Mouse (Mus musculus) stomach, embryonic 14.5 days (tissue): ENCODE measurements around the gene Myl12a. TPM values are rescaled to one million over a fixed set of nuclear protein-coding genes. Genes with fewer than 3 reads are reported as not detected.
"Not testable (repeated sequence)": the region's sequence is repeated elsewhere in the genome, so short reads cannot be mapped to it uniquely, and the experiment has no call there.

ENCODE experiments used
- ATAC-seq: fragments of 200-750 bp; cut with Nextera tagmentation; 2 replicates; pipeline ENCODE4 v1.8.0; 2017; ENCODE audit warnings: low read depth, moderate TSS enrichment; ENCODE audit not compliant: insufficient number of reproducible peaks, insufficient read depth, low FRiP score
- H3K27ac ChIP-seq: fragments of 300-500 bp; sonication (generic); 2 replicates; pipeline ENCODE4 v1.5.1; 2014; ENCODE audit warnings: mild to moderate bottlenecking, low read length, moderate library complexity, mixed read lengths
- H3K27me3 ChIP-seq: fragments of 300-500 bp; sonication (generic); 2 replicates; pipeline ENCODE4 v1.6.1; 2014; ENCODE audit warnings: low read length, control low read depth, mixed read lengths; ENCODE audit not compliant: control insufficient read depth, insufficient read depth
- H3K36me3 ChIP-seq: fragments of 300-500 bp; sonication (generic); 2 replicates; pipeline ENCODE4 v1.6.1; 2014; ENCODE audit warnings: mild to moderate bottlenecking, control low read depth, low read length, moderate library complexity, mixed read lengths; ENCODE audit not compliant: control insufficient read depth, insufficient read depth
- H3K4me1 ChIP-seq: fragments of 300-500 bp; sonication (generic); 2 replicates; pipeline ENCODE4 v1.6.1; 2014; ENCODE audit warnings: low read length, control low read depth, mixed read lengths; ENCODE audit not compliant: control insufficient read depth, insufficient read depth
- H3K4me2 ChIP-seq: fragments of 300-500 bp; sonication (generic); replicated peaks from 2 replicates; pipeline ENCODE4 v1.6.1; 2014; ENCODE audit warnings: low read depth, low read length, control low read depth
- H3K4me3 ChIP-seq: fragments of 300-500 bp; sonication (generic); 2 replicates; pipeline ENCODE4 v1.5.1; 2014; ENCODE audit warnings: low read depth, low read length, control low read depth
- H3K9ac ChIP-seq: fragments of 300-500 bp; sonication (generic); replicated peaks from 2 replicates; pipeline ENCODE4 v1.6.1; 2014; ENCODE audit warnings: low read depth, mild to moderate bottlenecking, control low read depth, low read length, moderate library complexity, mixed read lengths
- H3K9me3 ChIP-seq: fragments of 300-500 bp; sonication (generic); 2 replicates; pipeline ENCODE4 v1.6.1; 2016; ENCODE audit warnings: low read depth, low read length, control low read depth; ENCODE audit not compliant: control insufficient read depth
- WGBS: fragments of 180-500 bp; shearing (Covaris S2); extraction: QIAGEN DNeasy Blood & Tissue Kit; methylation state at CpG from one replicate; pipeline ENCODE4 v1.1.7; 2014; 5-methylcytosine and 5-hydroxymethylcytosine counted together
- polyA plus RNA-seq: library from polyadenylated mRNA; unstranded; fragments of >200 nt; fragmentation: Nextera tagmentation; extraction: Ambion mirVana; gene quantifications from 2 replicates; pipeline ENCODE4 v1.2.1, GENCODE M21; 2014

Myl12a gene
- polyA plus RNA-seq, 1 experiment from 2014 or later = 569 TPM

DNA sequence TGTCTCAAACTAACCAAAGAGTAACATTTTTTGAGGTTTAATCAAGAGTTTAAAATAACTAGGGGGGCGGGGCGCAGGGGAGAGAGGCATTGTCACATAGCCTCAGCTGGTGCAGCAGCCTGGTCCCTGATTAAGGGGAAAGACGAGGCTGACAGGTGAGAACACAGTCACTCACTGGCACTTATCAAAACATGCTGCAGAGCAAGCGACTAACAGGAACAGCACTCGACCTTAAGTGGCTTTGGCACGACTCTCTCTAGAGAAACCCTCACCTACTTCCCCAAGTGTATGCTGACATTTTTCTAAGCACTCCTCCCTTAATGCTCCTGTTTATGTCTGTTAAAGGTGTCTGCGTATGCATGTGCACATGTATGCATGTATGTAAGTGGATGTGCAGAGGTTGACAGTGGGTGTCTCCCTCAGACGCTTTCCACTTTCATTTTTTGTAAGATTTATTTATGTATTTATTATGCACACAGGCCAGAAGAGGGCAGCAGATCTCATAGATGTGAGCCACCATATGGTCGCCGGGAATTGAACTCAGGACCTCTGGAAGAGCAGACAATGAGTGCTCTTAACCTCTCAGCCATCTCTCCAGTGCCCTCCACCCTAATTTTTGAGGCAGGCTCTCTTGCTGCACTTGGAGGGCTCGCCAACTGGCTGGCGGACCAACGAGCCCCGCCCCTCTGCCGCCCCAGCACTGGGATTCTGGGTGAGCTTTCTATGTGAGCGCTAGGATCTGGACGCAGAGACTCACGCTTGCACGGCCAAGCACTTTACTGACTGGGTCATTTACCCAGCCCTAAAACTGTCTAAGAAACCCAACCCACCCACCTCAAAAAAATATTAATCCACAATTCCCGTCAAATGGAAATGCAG, 23.1 kb downstream of the Myl12a start:
- no peak overlapping the region for H3K27ac ChIP-seq
- ATAC-seq = no peak
- no peaks in the 10 kb centered on the region for H3K9me3 ChIP-seq
- H3K27me3 ChIP-seq = no peaks in the 10 kb centered on the region
- no peak overlapping the region for H3K4me3 ChIP-seq
- WGBS = 83% methylated on average over 20 of the region's 20 CpGs
- no peaks in the 10 kb centered on the region for H3K4me1 ChIP-seq
- no peak overlapping the region for H3K9ac ChIP-seq
- H3K4me2 ChIP-seq = no peak overlapping the region
- peaks cover 25% of the 10 kb centered on the region for H3K36me3 ChIP-seq

DNA sequence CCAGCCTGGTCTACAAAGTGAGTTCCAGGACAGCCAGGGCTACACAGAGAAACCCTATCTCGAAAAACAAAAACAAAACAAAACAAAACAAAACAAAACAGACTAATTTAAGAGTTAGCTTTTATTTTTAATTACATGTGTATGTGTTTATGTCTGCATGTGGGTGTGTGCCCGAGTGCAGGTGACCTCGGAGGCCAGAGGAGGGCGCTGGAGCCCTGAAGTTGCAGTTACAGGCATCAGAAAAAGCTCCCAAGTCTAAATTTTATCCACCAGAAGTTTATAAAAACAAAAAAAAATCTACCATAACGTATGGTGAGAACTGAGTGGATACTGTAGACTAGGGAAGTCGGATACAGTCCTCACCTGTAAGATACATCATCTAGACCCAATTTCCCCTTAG, 24.9 kb downstream of the Myl12a start:
- Histone ChIP-seq H3K36me3 (peaks cover 30% of the 10 kb centered on the region), H3K27ac (no peak overlapping the region), H3K4me2 (no peak overlapping the region), H3K4me1 (no peaks in the 10 kb centered on the region), H3K9ac (no peak overlapping the region), H3K4me3 (no peak overlapping the region), H3K9me3 (no peaks in the 10 kb centered on the region), H3K27me3 (no peaks in the 10 kb centered on the region)
- no peak for ATAC-seq
- WGBS = 87% methylated on average over 6 of the region's 6 CpGs

DNA sequence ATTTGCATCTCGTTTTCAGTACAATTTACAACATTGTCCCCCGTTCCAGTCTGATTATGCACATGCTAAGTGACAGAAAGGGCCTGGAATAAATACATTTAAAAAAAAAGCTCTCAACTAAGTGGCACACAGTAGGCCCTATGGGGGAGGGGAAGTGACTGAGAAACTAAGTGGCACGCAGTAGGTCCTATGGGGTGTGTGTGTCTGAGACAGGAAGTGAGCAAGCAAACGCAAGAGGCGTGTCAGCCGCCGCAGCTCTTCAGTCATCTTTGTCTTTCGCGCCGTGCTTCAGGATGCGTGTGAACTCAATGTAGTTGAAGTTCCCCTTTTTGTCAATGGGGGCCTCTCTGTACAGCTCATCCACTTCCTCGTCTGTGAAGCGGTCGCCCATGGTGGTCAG, 28.6 kb downstream of the Myl12a start:
- not testable (repeated sequence) for H3K27me3 ChIP-seq, H3K9ac ChIP-seq, H3K9me3 ChIP-seq, H3K4me1 ChIP-seq, H3K4me3 ChIP-seq, H3K4me2 ChIP-seq, H3K27ac ChIP-seq, ATAC-seq
- peaks cover 18% of the 10 kb centered on the region for H3K36me3 ChIP-seq
- WGBS = 88% methylated on average over 14 of the region's 14 CpGs

- ATAC-seq = no peak
- no peak overlapping the region for H3K4me2 ChIP-seq
- H3K4me3 ChIP-seq = no peak overlapping the region
- no peak overlapping the region for H3K27ac ChIP-seq
- H3K9me3 ChIP-seq = no peaks in the 10 kb centered on the region
- WGBS = 82% methylated on average over 9 of the region's 9 CpGs
- H3K4me1 ChIP-seq = no peaks in the 10 kb centered on the region
- H3K36me3 ChIP-seq = peaks cover 18% of the 10 kb centered on the region
- H3K27me3 ChIP-seq = no peaks in the 10 kb centered on the region
- no peak overlapping the region for H3K9ac ChIP-seq
Observed at GRCm38 (mm10) chr17:70973398-70973797, 29.3 kb downstream of the Myl12a start.

DNA sequence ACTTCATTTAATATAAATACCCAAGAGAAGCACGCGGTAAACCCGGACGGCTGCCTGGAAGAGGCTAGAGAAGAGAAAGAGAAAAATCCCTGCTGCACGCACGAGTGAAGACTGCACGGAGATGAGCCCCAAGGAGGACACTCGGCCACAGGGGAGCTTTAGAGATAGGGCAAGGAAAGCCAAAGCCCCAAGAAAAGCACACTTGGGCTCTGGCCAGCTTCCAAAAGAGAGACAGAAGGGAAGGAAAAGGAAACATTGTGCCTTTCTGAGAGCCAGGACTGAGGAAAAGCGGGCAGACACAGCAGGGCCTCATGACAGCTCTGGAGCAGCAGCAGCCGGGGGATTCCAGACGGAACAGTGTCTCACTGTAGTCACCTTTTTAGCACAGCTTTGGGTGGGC, 31.5 kb downstream of the Myl12a start:
- Histone ChIP-seq H3K4me1 (0 out of 2 replicates have a peak, but pooled peaks cover 4% of the 10 kb centered on the region), H3K27ac (no peak overlapping the region), H3K4me3 (no peak overlapping the region), H3K9ac (no peak overlapping the region), H3K27me3 (no peaks in the 10 kb centered on the region), H3K36me3 (peaks cover 15% of the 10 kb centered on the region), H3K4me2 (no peak overlapping the region), H3K9me3 (no peaks in the 10 kb centered on the region)
- WGBS = 64% methylated on average over 11 of the region's 11 CpGs
- ATAC-seq = no peak

DNA sequence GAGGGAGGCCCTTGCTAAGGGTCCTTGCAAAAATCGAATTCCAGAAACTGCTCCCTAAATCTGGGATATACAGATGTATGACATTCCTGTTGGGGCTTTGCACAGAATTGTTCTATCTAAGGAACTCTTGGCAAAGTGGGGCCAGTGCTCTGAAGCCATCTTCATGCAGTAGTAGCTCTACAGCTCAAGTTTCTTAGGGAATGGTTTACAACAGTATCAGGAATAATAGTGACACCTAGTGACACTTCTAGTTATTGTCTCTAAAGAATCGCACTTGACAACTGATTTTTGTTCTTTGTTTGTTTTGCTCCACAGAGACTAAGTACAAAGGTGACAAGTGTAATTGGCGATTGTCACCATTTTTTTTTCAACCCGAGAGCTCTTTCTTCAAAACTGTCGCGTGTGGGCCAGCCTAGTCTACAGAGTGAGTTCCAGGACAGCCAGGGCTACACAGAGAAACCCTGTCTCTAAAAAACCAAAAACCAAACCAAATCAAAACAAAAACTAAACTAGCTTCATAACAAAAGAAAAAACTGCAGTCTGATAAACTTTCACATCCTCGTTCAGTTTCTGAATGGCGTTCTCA, 34.0 kb downstream of the Myl12a start:
- no peak for ATAC-seq

GRCm38 (mm10) chr17:70967646-70968045, 35.0 kb downstream of the Myl12a start:
- Histone ChIP-seq H3K4me3 (no peak overlapping the region), H3K36me3 (no peaks in the 10 kb centered on the region), H3K4me1 (0 out of 2 replicates have a peak, but pooled peaks cover 4% of the 10 kb centered on the region), H3K27me3 (no peaks in the 10 kb centered on the region), H3K4me2 (no peak overlapping the region), H3K9ac (no peak overlapping the region), H3K27ac (no peak overlapping the region), H3K9me3 (no peaks in the 10 kb centered on the region)
- 60% methylated on average over 12 of the region's 12 CpGs for WGBS
- no peak for ATAC-seq

More for the DNA sequence above, 34.0 kb downstream of the Myl12a start:
- Histone ChIP-seq H3K9ac (no peak overlapping the region), H3K9me3 (no peaks in the 10 kb centered on the region), H3K27me3 (no peaks in the 10 kb centered on the region), H3K27ac (no peak overlapping the region), H3K4me3 (no peak overlapping the region), H3K4me2 (no peak overlapping the region), H3K4me1 (0 out of 2 replicates have a peak, but pooled peaks cover 4% of the 10 kb centered on the region), H3K36me3 (peaks cover 1% of the 10 kb centered on the region; the same call in 1 of the 2 replicates)
- 22% methylated on average over 8 of the region's 8 CpGs for WGBS

- 0 out of 2 replicates have a peak, but pooled peaks cover 4% of the 10 kb centered on the region for H3K4me1 ChIP-seq
- no peak overlapping the region for H3K27ac ChIP-seq
- H3K36me3 ChIP-seq = no peaks in the 10 kb centered on the region
- ATAC-seq = no peak
- WGBS = 55% methylated on average over 9 of the region's 9 CpGs
- no peak overlapping the region for H3K4me2 ChIP-seq
- H3K9me3 ChIP-seq = no peaks in the 10 kb centered on the region
- no peak overlapping the region for H3K9ac ChIP-seq
- no peaks in the 10 kb centered on the region for H3K27me3 ChIP-seq
- H3K4me3 ChIP-seq = no peak overlapping the region
Observed at GRCm38 (mm10) chr17:70967191-70967590, 35.5 kb downstream of the Myl12a start.
